Mouse (Mus musculus): ENCODE data around the gene Fam216a.
A peak's percentile ranks its signal among the peaks of the same experiment; 100 is the strongest.
"Not testable (repeated sequence)": the region's sequence is repeated elsewhere in the genome, so short reads cannot be mapped to it uniquely, and the experiment has no call there.

The Fam216a gene

GRCm38 (mm10) chr5:122320205-122320781, 51.9 kb downstream of the Fam216a start:
- no peak for DNase-seq (ENCODE audit: low spot score)

- no peak for DNase-seq (ENCODE audit: low spot score)
These were observed 52.5 kb downstream of the Fam216a start for GRCm38 (mm10) chr5:122319474-122320204.

GRCm38 (mm10) chr5:122318976-122319375, 53.2 kb downstream of the Fam216a start:
- DNase-seq (ENCODE audit: low spot score), result not testable (repeated sequence)

GRCm38 (mm10) chr5:122318100-122318499, 54.1 kb downstream of the Fam216a start:
- DNase-seq (ENCODE audit: low spot score), result no peak

GRCm38 (mm10) chr5:122317329-122318045, 54.7 kb downstream of the Fam216a start:
- DNase-seq (ENCODE audit: low spot score), result no peak

- DNase-seq (ENCODE audit: low spot score), result peak; percentile 91
These were observed 57.0 kb downstream of the Fam216a start for GRCm38 (mm10) chr5:122314966-122315667.

All from testis, postnatal 10 days (tissue).